Mouse (Mus musculus): ENCODE data around the gene Vps37b.

Gene Vps37b

GRCm38 (mm10) chr5:123979221-123979979 is 52.7 kb downstream of the Vps37b start:
- no peak for DNase-seq (ENCODE audit: low spot score)

DNA sequence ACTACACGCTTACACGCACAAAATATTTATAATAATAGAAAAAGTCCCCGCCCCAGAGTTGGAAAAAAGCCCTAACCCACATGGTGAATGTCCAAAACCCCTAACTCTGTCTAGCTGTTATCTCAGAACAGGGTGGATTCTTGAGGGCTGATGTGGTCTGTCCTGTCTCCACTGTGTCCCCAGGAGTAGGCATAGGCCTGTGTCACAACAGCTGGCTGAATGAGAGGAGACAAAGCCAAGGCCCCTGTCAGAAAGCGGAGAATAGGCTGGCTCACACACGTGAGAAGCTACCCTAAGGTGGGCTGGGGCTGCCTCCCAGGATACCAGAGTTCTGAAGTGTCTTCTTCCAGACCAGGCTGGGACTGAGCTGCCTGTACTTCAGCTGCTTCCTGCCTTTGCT is 53.9 kb downstream of the Vps37b start:
- DNase-seq (ENCODE audit: low spot score) = no peak

- DNase-seq (ENCODE audit: low spot score) = no peak
These were observed 54.8 kb downstream of the Vps37b start for GRCm38 (mm10) chr5:123977231-123977630.

DNA sequence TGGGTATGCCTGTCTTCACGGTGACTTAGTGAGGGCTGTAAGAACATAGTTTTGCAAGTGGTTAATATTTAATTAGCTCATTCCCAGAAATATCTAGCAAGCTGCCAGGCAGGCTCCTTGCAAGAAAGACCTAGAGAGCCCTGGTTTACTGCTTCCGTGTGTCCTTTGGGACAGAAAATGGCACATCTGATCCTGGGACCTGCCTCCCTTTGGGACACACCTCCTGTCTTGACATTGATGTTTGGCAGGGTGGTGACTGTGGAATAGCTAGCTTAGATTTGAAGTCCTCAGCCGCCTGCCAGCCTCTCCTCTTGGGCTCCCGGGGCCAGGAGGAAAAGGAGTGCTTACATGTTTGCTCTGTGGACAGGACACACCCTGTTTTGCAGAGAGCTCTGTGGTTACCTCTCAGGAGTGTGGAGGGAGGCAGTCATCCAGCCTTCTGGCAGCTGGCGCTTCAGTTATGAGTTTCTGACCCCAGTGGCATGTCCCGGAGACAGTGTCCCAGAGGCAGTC is 56.3 kb downstream of the Vps37b start:
- no peak for DNase-seq (ENCODE audit: low spot score)

GRCm38 (mm10) chr5:123974616-123975111 is 57.4 kb downstream of the Vps37b start:
- DNase-seq (ENCODE audit: low spot score) = no peak

GRCm38 (mm10) chr5:123974179-123974485 is 57.9 kb downstream of the Vps37b start:
- no peak for DNase-seq (ENCODE audit: low spot score)

- peak; percentile 70 for DNase-seq (ENCODE audit: low spot score)
These were observed 58.5 kb downstream of the Vps37b start, which contains the start of gene Hip1r for GRCm38 (mm10) chr5:123973299-123974178. Hip1r (plus strand) TSS chr5:123973628.

DNA sequence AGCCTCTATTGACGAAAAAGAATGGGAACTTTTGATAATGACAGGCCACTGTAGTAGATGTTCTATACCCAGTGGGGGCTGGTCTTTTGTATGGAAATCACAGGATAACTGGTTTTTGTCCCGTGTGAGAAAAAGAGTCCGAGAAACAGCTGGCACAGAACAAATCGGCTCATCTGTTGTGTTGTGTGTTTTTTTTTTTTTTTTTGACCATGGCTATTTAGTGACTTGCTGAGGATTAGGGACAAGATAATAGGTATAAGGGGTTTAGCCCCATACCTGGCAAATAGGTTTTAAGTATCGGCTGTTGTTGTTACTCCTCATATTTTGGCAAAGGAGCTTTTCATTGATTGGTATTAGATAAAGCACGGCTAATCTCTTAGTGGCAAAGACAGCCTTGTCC is 59.6 kb downstream of the Vps37b start:
- no peak for DNase-seq (ENCODE audit: low spot score)

DNA sequence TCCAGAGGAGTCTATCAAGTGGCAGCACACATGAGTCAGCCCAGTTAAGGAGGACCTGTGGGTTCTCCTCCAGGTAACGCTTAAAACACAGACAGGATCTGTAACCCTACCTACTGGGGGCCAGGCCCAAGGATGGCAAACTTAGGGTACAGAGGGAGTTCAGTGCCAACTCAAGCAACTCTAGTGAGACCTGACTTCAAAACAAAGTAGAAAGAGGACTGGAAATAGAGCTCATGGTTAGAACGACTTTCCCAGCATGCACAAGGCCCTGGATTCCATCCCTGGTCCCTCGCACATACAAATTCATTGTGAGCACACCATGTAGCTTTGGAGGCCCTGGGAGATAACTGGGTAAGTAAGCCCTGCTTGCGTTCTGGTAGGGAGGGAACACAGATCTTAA is 61.5 kb downstream of the Vps37b start:
- DNase-seq (ENCODE audit: low spot score) = no peak

- no peak for DNase-seq (ENCODE audit: low spot score)
These were observed 62.9 kb downstream of the Vps37b start for GRCm38 (mm10) chr5:123969216-123969615.

- DNase-seq (ENCODE audit: low spot score) = no peak
These were observed 63.6 kb downstream of the Vps37b start for GRCm38 (mm10) chr5:123968468-123968867.

DNA sequence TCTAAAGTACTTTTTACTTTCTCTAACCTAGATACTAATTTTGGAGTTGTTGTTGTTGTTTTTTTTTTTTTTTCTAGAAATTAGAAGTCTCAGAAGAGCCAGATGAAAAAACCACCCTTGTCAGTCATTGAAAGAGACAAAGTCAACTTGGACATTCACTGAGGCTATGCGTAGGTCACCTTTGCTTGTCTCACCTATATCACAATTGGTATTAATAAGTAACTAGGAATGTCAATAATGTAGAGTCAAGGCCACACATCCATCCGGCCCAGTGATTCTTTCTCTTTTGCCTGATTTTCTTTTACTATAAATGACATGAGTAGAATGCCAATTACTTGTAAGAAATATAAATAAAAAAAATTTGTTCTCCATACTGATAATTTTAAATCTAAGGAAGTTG is 65.3 kb downstream of the Vps37b start:
- DNase-seq (ENCODE audit: low spot score) = no peak

- no peak for DNase-seq (ENCODE audit: low spot score)
These were observed 67.9 kb downstream of the Vps37b start for GRCm38 (mm10) chr5:123964208-123964607.

- no peak for DNase-seq (ENCODE audit: low spot score)
These were observed 71.0 kb downstream of the Vps37b start for GRCm38 (mm10) chr5:123961046-123961445.

- no peak for DNase-seq (ENCODE audit: low spot score)
These were observed 71.9 kb downstream of the Vps37b start for GRCm38 (mm10) chr5:123960129-123960528.

DNA sequence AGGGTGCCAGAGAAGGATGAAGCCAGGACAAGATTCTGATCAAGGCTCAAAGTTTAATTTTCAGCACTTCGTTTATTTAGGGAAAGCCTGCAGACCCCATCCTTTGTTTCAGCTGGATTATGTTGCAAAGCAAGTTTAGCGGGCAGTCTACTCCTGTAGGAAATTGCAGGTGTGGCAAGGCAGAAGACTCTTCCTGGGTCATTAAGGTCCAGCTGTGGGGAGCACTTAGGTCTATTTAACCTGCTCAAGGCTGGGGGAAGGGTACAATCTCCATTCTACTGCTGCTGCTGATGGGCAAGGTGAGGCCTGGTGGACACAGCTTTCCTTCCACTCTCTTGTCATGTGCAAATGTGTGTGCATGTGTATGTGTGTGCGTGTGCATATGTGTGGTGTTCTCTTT is 73.1 kb downstream of the Vps37b start:
- no peak for DNase-seq (ENCODE audit: low spot score)

DNA sequence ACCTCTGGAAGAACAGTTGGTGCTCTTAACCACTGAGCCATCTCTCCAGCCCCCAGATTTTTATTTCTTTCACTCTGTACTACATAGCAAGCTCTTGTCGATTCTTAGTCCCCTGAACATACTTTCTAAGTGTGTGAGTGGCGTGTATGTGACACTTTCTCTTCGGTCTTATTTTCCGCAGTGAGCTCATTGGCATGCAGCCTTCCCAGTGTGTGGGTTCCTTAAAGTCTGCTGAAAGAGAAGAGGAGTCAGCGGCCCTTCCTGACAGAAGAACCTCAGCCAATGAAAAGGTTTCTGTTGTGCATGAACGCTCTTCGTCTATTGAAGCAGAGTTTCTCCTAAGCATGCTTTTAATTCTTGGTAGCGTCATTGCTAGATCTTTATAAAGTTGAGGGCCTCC is 74.9 kb downstream of the Vps37b start:
- no peak for DNase-seq (ENCODE audit: low spot score)

Measured in embryo, embryonic 10.5 days (tissue).